Mouse (Mus musculus) v-Abl transformed pro-B cells (cell line): ENCODE measurements around the gene Fam131c.

Experiments
- in situ Hi-C, 2 experiments: fragments of 400-800 bp; cut with MboI; formaldehyde crosslinking; loops; one replicate each; pipeline ENCODE4 v1.15.1; 2025; ENCODE audit not compliant: unreplicated experiment in 2 of 2

Gene Fam131c

GRCm38 (mm10) chr4:141427921-141428320, 59.9 kb downstream of the Fam131c start:
- in situ Hi-C loops, result loop anchor here (5.0 to 25.0 kb wide), 4 partner anchors 139 to 1984 kb away; partner anchors contain the start of genes Casp9 (in 1 of the 2), Dnajc16 (in 1 of the 2) and Pramef8 (in 1 of the 2)

DNA sequence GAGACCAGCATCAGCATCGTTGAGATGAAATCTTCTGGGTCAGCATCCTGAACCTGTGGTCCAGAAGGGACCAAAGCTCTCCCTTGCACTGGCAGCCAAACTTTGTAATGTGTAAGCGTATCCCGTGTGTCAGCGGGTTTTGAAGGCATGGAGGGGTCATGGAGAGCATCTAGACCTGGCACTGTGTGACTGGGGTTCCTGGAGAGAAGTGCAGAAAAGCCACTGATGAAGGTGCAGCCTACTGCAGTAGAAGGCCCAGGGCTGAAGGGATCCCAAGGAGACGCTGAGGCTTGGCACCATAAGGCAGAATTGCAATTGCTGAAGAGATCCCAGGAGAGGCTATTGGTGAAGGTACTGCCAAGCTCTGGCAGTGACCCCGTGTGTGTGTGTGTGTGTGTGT, 61.4 kb downstream of the Fam131c start:
- in situ Hi-C loops, result loop anchor here (5.0 to 25.0 kb wide), 4 partner anchors 138 to 1983 kb away; partner anchors contain the start of genes Casp9 (in 1 of the 2), Dnajc16 (in 1 of the 2) and Pramef8 (in 1 of the 2)

DNA sequence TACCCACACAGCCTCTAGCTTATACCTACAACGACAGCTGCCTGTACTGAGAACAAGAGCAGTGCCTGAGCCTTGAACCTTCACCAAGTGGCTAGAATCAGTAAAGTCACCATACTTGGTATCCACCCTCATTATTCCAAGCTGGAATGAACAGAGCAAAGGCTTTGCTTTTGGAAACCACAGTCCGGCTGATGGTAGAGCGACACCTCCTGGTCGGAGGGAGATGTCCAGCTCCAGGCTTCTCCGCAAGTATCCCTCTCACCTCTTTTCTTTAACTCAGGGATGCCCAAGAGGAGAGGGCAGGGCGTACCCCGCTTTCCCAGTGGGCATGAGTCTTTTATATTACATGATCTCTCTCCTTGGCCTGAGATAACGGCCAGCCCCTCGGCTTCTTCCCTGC, 61.8 kb downstream of the Fam131c start:
- in situ Hi-C loops, result loop anchor here (5.0 to 25.0 kb wide), 4 partner anchors 137 to 1982 kb away; partner anchors contain the start of genes Casp9 (in 1 of the 2), Dnajc16 (in 1 of the 2) and Pramef8 (in 1 of the 2)

- in situ Hi-C loops, result loop anchor here (5.0 to 25.0 kb wide), 4 partner anchors 136 to 1981 kb away; partner anchors contain the start of genes Casp9 (in 1 of the 2), Dnajc16 (in 1 of the 2) and Pramef8 (in 1 of the 2)
Observed at GRCm38 (mm10) chr4:141430997-141431396, 63.0 kb downstream of the Fam131c start.

DNA sequence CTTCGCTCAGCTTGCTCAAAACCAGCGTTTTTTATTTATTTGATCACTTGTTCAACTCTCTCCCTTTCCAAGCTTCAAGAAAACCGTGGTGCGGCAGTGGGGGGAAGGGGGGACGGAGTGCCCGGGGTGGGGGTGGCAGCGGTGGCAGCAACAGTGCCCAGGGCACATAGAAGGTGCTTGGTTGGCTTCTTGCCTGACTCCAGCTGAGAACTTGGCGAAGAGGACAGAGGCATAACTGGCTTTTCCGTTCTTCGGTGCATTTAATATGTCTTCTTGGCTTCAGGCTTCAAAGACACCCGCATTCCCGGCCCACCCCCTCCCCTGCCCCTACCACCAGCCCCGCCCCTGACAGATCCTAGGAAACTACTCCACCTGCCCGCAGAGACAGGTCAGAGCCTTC, 64.6 kb downstream of the Fam131c start:
- in situ Hi-C loops, result loop anchor here (5.0 to 25.0 kb wide), 4 partner anchors 135 to 1980 kb away; partner anchors contain the start of genes Casp9 (in 1 of the 2), Dnajc16 (in 1 of the 2) and Pramef8 (in 1 of the 2)

GRCm38 (mm10) chr4:141433191-141433590, 65.2 kb downstream of the Fam131c start:
- in situ Hi-C loops, result loop anchor here (5.0 to 25.0 kb wide), 4 partner anchors 134 to 1979 kb away; partner anchors contain the start of genes Casp9 (in 1 of the 2), Dnajc16 (in 1 of the 2) and Pramef8 (in 1 of the 2)
